Mouse (Mus musculus): ENCODE data around the gene Snx32.

Gene Snx32

GRCm38 (mm10) chr19:5510031-5511026 lies at the start of gene Snx32:
TSS of gene Snx32 (minus strand) at chr19:5510538.
- in situ Hi-C loops (cut with MboI, MseI): no loop called here

- in situ Hi-C loops (cut with MboI, MseI): no loop called here
Measured at GRCm38 (mm10) chr19:5559631-5560456, 49.5 kb upstream of the Snx32 start.

GRCm38 (mm10) chr19:5559229-5559628 lies 48.9 kb upstream of the Snx32 start:
- in situ Hi-C loops (cut with MboI, MseI): no loop called here

GRCm38 (mm10) chr19:5558770-5559169 lies 48.4 kb upstream of the Snx32 start:
- in situ Hi-C loops (cut with MboI, MseI): no loop called here

- in situ Hi-C loops (cut with MboI, MseI): no loop called here
Measured at GRCm38 (mm10) chr19:5558169-5558568, 47.8 kb upstream of the Snx32 start.

GRCm38 (mm10) chr19:5554212-5554611 lies 43.9 kb upstream of the Snx32 start:
- in situ Hi-C loops (cut with MboI, MseI): no loop called here

GRCm38 (mm10) chr19:5553802-5554201 lies 43.5 kb upstream of the Snx32 start:
- in situ Hi-C loops (cut with MboI, MseI): no loop called here

GRCm38 (mm10) chr19:5547471-5548056 lies 37.2 kb upstream of the Snx32 start:
- in situ Hi-C loops (cut with MboI, MseI): no loop called here

GRCm38 (mm10) chr19:5544031-5544430 lies 33.7 kb upstream of the Snx32 start:
- in situ Hi-C loops (cut with MboI, MseI): no loop called here

GRCm38 (mm10) chr19:5543362-5543761 lies 33.0 kb upstream of the Snx32 start:
- in situ Hi-C loops (cut with MboI, MseI): no loop called here

- in situ Hi-C loops (cut with MboI, MseI): no loop called here
Measured at GRCm38 (mm10) chr19:5538786-5539185, 28.4 kb upstream of the Snx32 start.

- in situ Hi-C loops (cut with MboI, MseI): loop anchor here (5.0 kb wide), 1 partner anchor 35 kb away; the partner anchor contains the start of gene Ap5b1
Measured at GRCm38 (mm10) chr19:5532520-5532919, 22.2 kb upstream of the Snx32 start.

GRCm38 (mm10) chr19:5530138-5530524 lies 19.8 kb upstream of the Snx32 start:
- in situ Hi-C loops (cut with MboI, MseI): loop anchor here (5.0 kb wide), 1 partner anchor 37 kb away; the partner anchor contains the start of gene Ap5b1

GRCm38 (mm10) chr19:5529325-5530137 lies 19.2 kb upstream of the Snx32 start:
- in situ Hi-C loops (cut with MboI, MseI): loop anchor here (5.0 kb wide), 1 partner anchor 38 kb away; the partner anchor contains the start of gene Ap5b1

GRCm38 (mm10) chr19:5525204-5525603 lies 14.9 kb upstream of the Snx32 start:
- in situ Hi-C loops (cut with MboI, MseI): no loop called here

- in situ Hi-C loops (cut with MboI, MseI): no loop called here
Measured at GRCm38 (mm10) chr19:5518721-5519120, 8.4 kb upstream of the Snx32 start.

- in situ Hi-C loops (cut with MboI, MseI): no loop called here
Measured at GRCm38 (mm10) chr19:5516906-5517505, 6.7 kb upstream of the Snx32 start.

GRCm38 (mm10) chr19:5515840-5516777 lies 5.8 kb upstream of the Snx32 start:
- in situ Hi-C loops (cut with MboI, MseI): no loop called here

- in situ Hi-C loops (cut with MboI, MseI): no loop called here
Measured at GRCm38 (mm10) chr19:5513005-5513349, 2.6 kb upstream of the Snx32 start.

Measured in T-helper 2 cell (primary cell).